Mouse (Mus musculus) forebrain, embryonic 16.5 days (tissue): ENCODE data around the gene Coa5. TPM values are rescaled to one million over a fixed set of nuclear protein-coding genes. Genes with fewer than 3 reads are reported as not detected.

Source experiments
- ATAC-seq: fragments of 200-750 bp; cut with Nextera tagmentation; 2 replicates; pipeline ENCODE4 v1.8.0; 2017; ENCODE audit warnings: mild to moderate bottlenecking, moderate library complexity
- H3K27ac ChIP-seq: fragments of 300-500 bp; sonication (generic); 2 replicates; pipeline ENCODE4 v1.5.1; 2014; ENCODE audit warnings: low read length, control low read depth
- H3K27me3 ChIP-seq: fragments of 300-500 bp; sonication (generic); replicated peaks from 2 replicates; pipeline ENCODE4 v1.6.1; 2014; ENCODE audit warnings: low read length; ENCODE audit not compliant: control insufficient read depth, insufficient read depth
- H3K36me3 ChIP-seq: fragments of 300-500 bp; sonication (generic); 2 replicates; pipeline ENCODE4 v1.6.1; 2014; ENCODE audit not compliant: control insufficient read depth, insufficient read depth
- H3K4me1 ChIP-seq: fragments of 300-500 bp; sonication (generic); replicated peaks from 2 replicates; pipeline ENCODE4 v1.6.1; 2014; ENCODE audit warnings: low read length; ENCODE audit not compliant: control insufficient read depth, insufficient read depth
- H3K4me2 ChIP-seq: fragments of 300-500 bp; sonication (generic); 2 replicates; pipeline ENCODE4 v1.6.1; 2014; ENCODE audit warnings: mild to moderate bottlenecking, low read length, control low read depth
- H3K4me3 ChIP-seq: fragments of 300-500 bp; sonication (generic); replicated peaks from 2 replicates; pipeline ENCODE4 v1.5.1; 2014; ENCODE audit warnings: mild to moderate bottlenecking, low read length, control low read depth
- H3K9ac ChIP-seq: fragments of 300-500 bp; sonication (generic); replicated peaks from 2 replicates; pipeline ENCODE4 v1.6.1; 2014; ENCODE audit warnings: low read depth, low read length, control low read depth
- H3K9me3 ChIP-seq: fragments of 300-500 bp; sonication (generic); 2 replicates; pipeline ENCODE4 v1.6.1; 2016; ENCODE audit warnings: low read length; ENCODE audit not compliant: control insufficient read depth
- WGBS: fragments of 180-500 bp; shearing (Covaris S2); extraction: QIAGEN DNeasy Blood & Tissue Kit; methylation state at CpG from one replicate; pipeline ENCODE4 v1.1.7; 2014; 5-methylcytosine and 5-hydroxymethylcytosine counted together
- polyA plus RNA-seq: library from polyadenylated mRNA; unstranded; fragments of >200 nt; fragmentation: Nextera tagmentation; extraction: Ambion mirVana; gene quantifications from 2 replicates; pipeline ENCODE4 v1.2.1, GENCODE M21; 2015

Coa5 gene
- 60.6 and 64.1 TPM in 2 replicates for polyA plus RNA-seq

DNA sequence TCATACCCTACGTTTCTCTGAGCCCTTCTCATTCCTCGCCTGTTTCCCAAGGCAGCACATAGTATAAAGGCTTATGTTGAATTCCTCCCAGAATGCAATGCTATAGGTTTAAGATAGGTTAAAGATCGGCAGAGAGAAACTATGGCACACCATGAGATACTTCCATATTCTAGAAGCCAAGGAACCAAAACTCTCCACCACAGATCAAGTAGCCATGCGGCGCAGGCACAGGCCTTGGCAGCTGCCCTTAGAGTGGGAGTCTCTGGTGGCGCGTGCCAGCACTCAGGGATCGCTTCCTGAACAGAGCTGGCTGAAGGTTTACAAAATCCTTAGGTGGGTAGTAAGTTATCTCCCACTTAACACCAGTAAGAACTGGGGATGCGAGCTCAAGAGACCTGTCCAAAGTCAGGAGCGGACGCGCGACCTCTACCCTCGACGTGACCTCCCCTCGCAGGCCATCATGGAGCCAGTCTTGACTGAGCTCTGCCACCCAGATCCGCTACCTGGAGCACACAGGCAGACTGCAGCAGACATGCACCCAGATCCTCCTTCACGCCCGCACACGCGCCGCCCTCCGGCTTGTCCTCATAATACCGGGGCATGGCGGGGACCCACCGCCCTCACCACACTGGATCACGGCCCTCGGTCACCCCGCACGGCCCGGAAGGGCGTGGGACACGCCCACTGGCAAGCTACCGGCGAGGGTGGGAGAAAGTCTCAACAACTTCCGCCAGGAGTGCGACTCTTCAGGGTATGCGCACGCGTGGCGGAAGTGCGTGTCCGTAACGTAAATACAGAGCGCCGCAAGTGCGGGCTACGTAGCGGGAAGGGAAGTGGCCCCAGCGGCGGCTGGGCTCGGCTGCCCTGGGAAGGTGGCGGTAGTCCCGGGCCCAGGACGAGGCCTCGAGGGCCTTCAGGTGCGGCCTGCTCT is at the start of gene Coa5, which contains the start of gene Unc50:
TSS of gene Coa5 (minus strand) at position 738 of the 931 bp plus-strand sequence.
TSS of gene Unc50 (plus strand) at position 774 of the 931 bp plus-strand sequence.
- H3K9me3 ChIP-seq = no peaks in the 10 kb centered on the region
- peaks cover 29% of the 10 kb centered on the region for H3K4me1 ChIP-seq
- ATAC-seq = peak; percentile 100
- H3K4me3 ChIP-seq = peak within 1 kb of the TSS; percentile 65
- H3K9ac ChIP-seq = peak within 1 kb of the TSS; percentile 88
- peak within 1 kb of the TSS; percentile 98 for H3K4me2 ChIP-seq
- peaks cover 15% of the 10 kb centered on the region for H3K36me3 ChIP-seq
- 2% methylated on average over 57 of the region's 57 CpGs for WGBS
- H3K27me3 ChIP-seq = no peaks in the 10 kb centered on the region
- H3K27ac ChIP-seq = peak within 1 kb of the TSS; percentile 57

- Histone ChIP-seq H3K36me3 (no peaks in the 10 kb centered on the region), H3K4me1 (peaks cover 3% of the 10 kb centered on the region; the same call in 1 of the 2 replicates), H3K27ac (no peak overlapping the region), H3K9me3 (no peaks in the 10 kb centered on the region), H3K9ac (no peak overlapping the region), H3K4me2 (no peak overlapping the region), H3K27me3 (no peaks in the 10 kb centered on the region), H3K4me3 (no peak overlapping the region)
- WGBS = 72% methylated on average over 9 of the region's 9 CpGs
- no peak for ATAC-seq
Measured at GRCm38 (mm10) chr1:37479074-37479473, 49.2 kb upstream of the Coa5 start.

DNA sequence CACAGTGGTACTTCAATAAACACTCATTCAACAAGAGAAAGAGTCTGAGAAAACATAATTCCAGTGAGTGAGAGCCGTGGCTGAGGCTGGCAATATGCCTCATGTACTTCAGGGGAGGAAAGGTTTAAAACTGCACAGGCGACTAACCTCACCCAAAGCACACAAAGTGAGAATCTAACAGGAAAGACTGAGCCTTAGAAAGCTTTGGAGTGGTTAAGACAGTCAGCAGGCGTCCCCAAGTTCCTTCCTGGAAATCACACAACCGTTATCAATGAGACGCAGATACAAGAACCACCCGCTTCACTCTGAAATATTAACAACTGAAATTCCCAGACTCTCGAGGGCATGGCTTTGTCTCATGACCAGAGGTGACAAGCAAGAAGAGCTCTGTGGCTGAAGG is 48.5 kb upstream of the Coa5 start:
- H3K27me3 ChIP-seq = no peaks in the 10 kb centered on the region
- H3K27ac ChIP-seq = no peak overlapping the region
- H3K36me3 ChIP-seq = no peaks in the 10 kb centered on the region
- ATAC-seq = no peak
- H3K4me2 ChIP-seq = 0 out of 2 replicates have a peak overlapping the region, but pooled peaks have one; percentile 2
- H3K4me3 ChIP-seq = no peak overlapping the region
- 71% methylated on average over 7 of the region's 7 CpGs for WGBS
- no peaks in the 10 kb centered on the region for H3K9me3 ChIP-seq
- H3K4me1 ChIP-seq = peaks cover 3% of the 10 kb centered on the region; the same call in 1 of the 2 replicates
- no peak overlapping the region for H3K9ac ChIP-seq

DNA sequence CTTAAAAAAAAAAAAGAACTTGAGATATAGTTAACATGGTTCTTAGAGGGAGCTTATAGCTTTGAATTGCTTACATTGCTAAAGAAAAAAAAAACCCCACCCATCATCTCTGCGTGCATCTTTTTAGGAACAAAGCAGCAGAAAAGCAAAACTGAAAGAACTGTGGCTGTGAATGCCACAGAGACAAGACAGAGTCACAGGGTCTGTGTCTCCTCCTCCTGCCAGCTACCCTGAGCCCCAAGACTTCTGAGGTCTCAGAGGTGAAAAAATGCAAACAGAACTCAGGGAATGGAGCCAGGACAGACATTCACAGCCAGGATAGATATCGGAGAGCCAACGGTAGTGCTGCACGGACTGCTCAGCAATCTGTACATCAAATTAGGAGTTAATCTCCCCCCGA is 48.0 kb upstream of the Coa5 start:
- no peak overlapping the region; the same call in 1 of the 2 replicates for H3K27ac ChIP-seq
- H3K27me3 ChIP-seq = no peaks in the 10 kb centered on the region
- H3K36me3 ChIP-seq = no peaks in the 10 kb centered on the region
- ATAC-seq = no peak
- H3K4me2 ChIP-seq = 0 out of 2 replicates have a peak overlapping the region, but pooled peaks have one; percentile 2
- 0 out of 2 replicates have a peak overlapping the region, but pooled peaks have one; percentile 9 for H3K9ac ChIP-seq
- WGBS = 64% methylated on average over 5 of the region's 5 CpGs
- H3K9me3 ChIP-seq = no peaks in the 10 kb centered on the region
- H3K4me1 ChIP-seq = peaks cover 3% of the 10 kb centered on the region; the same call in 1 of the 2 replicates
- H3K4me3 ChIP-seq = no peak overlapping the region

DNA sequence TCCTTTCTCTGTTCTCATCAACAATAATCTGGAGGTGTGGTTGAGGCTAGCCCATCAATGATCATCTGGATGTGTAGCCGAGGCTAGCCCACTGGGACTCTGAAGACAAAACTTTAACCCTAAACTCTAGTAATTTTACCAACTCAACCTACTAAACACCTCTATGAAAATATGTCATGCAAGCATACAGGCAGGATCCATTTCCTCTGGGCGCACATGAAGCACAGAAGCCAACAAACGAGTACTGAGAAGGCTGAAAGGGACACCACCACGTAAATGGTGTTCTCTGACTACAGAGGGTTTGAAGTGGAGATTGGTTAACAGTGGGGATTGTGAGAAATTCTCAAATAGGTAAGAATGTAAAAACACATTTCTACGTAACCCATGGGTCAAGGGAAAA is 47.3 kb upstream of the Coa5 start:
- no peaks in the 10 kb centered on the region for H3K27me3 ChIP-seq
- H3K4me3 ChIP-seq = no peak overlapping the region
- no peak for ATAC-seq
- WGBS = 90% methylated on average over 5 of the region's 5 CpGs
- no peak overlapping the region for H3K4me2 ChIP-seq
- no peaks in the 10 kb centered on the region for H3K9me3 ChIP-seq
- H3K9ac ChIP-seq = no peak overlapping the region
- H3K36me3 ChIP-seq = no peaks in the 10 kb centered on the region
- H3K4me1 ChIP-seq = peaks cover 3% of the 10 kb centered on the region; the same call in 1 of the 2 replicates
- no peak overlapping the region for H3K27ac ChIP-seq

GRCm38 (mm10) chr1:37475312-37475711 is 45.4 kb upstream of the Coa5 start:
- ATAC-seq = no peak
- H3K4me3 ChIP-seq = no peak overlapping the region
- no peak overlapping the region for H3K27ac ChIP-seq
- H3K9ac ChIP-seq = no peak overlapping the region
- no peak overlapping the region for H3K4me2 ChIP-seq
- no peaks in the 10 kb centered on the region for H3K36me3 ChIP-seq
- H3K4me1 ChIP-seq = peaks cover 3% of the 10 kb centered on the region; the same call in 1 of the 2 replicates
- H3K9me3 ChIP-seq = no peaks in the 10 kb centered on the region
- no peaks in the 10 kb centered on the region for H3K27me3 ChIP-seq
- 93% methylated on average over 3 of the region's 3 CpGs for WGBS

DNA sequence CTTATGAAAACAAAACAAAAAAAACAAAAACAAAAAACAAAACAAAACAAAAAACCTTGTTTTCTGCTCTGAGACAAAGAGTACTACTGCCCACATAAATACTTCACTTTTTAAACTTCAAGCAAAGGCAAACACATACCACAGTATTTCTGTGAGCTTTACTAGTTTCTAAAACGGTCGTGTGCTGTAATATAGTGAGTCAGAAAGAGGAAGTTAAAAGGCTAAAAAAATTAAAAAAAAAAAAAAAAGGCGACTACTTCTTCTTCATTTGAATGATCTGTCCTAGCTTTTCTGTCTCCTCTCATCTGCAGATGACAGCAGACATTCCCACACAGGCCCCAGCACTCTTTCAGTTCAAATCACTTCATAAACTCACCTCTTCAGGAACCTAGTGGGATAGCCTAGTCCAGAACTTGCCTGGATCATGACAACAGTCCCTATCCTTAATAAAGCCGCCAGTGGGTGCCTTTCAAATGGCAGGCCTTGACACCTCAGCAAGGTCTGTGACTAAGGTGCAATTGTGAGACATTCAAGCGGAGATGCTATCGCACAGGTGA is 44.8 kb upstream of the Coa5 start:
- Histone ChIP-seq H3K27ac (no peak overlapping the region), H3K9ac (no peak overlapping the region), H3K27me3 (no peaks in the 10 kb centered on the region), H3K9me3 (no peaks in the 10 kb centered on the region), H3K4me1 (peaks cover 3% of the 10 kb centered on the region; the same call in 1 of the 2 replicates), H3K4me2 (no peak overlapping the region), H3K36me3 (no peaks in the 10 kb centered on the region), H3K4me3 (no peak overlapping the region)
- 88% methylated on average over 6 of the region's 6 CpGs for WGBS
- no peak for ATAC-seq

GRCm38 (mm10) chr1:37474046-37474445 is 44.1 kb upstream of the Coa5 start:
- H3K4me2 ChIP-seq = no peak overlapping the region
- no peaks in the 10 kb centered on the region for H3K9me3 ChIP-seq
- ATAC-seq = no peak
- WGBS = 85% methylated on average over 8 of the region's 8 CpGs
- no peak overlapping the region for H3K4me3 ChIP-seq
- H3K36me3 ChIP-seq = no peaks in the 10 kb centered on the region
- H3K4me1 ChIP-seq = peaks cover 3% of the 10 kb centered on the region; the same call in 1 of the 2 replicates
- no peak overlapping the region for H3K9ac ChIP-seq
- H3K27ac ChIP-seq = no peak overlapping the region
- no peaks in the 10 kb centered on the region for H3K27me3 ChIP-seq

DNA sequence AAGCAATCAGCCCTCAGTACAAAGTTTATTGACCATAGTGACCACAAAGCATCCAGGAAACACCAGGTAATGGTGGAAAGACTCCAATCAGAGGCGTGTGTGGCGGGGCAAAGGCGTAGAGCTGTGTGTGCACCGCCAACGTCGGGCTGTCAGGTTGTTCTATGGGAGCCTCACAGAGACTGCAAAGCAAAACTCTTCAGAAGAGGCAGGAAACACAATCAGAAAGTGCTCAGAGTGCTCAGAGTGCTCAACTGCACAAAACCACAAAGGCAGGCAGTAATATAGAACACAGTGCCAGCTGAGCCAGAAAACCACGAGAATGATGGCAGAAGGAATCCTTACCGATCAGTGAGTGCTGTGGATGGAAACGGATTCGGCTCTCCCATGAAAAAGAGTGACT is 43.3 kb upstream of the Coa5 start:
- H3K9me3 ChIP-seq = no peaks in the 10 kb centered on the region
- no peak overlapping the region for H3K9ac ChIP-seq
- H3K27ac ChIP-seq = no peak overlapping the region
- H3K36me3 ChIP-seq = no peaks in the 10 kb centered on the region
- H3K4me1 ChIP-seq = peaks cover under 1% of the 10 kb centered on the region; the same call in 1 of the 2 replicates
- no peak overlapping the region for H3K4me3 ChIP-seq
- no peak for ATAC-seq
- 87% methylated on average over 10 of the region's 10 CpGs for WGBS
- H3K4me2 ChIP-seq = no peak overlapping the region
- H3K27me3 ChIP-seq = no peaks in the 10 kb centered on the region
